Mouse (Mus musculus): ENCODE results near the gene Pcbd1. TPM values are rescaled to one million over a fixed set of nuclear protein-coding genes. Genes with fewer than 3 reads are reported as not detected.

Gene Pcbd1
- polyA plus RNA-seq, 1 experiment from 2014 or later = 31.0 TPM

GRCm38 (mm10) chr10:61124462-61124861, 35.3 kb downstream of the Pcbd1 start:
- Histone ChIP-seq H3K27me3 (ENCODE audit: control insufficient read depth, insufficient read depth, low read length) (no peaks in the 10 kb centered on the region), H3K27ac (ENCODE audit: low read depth, low read length) (no peak overlapping the region), H3K9ac (ENCODE audit: low read length) (no peak overlapping the region), H3K4me2 (no peak overlapping the region), H3K9me3 (ENCODE audit: control insufficient read depth, low read length) (no peaks in the 10 kb centered on the region), H3K4me3 (ENCODE audit: low read depth, low read length) (no peak overlapping the region), H3K36me3 (ENCODE audit: control insufficient read depth, insufficient read depth, low read length) (0 out of 2 replicates have a peak, but pooled peaks cover 2% of the 10 kb centered on the region), H3K4me1 (ENCODE audit: control insufficient read depth, insufficient read depth, low read length) (no peaks in the 10 kb centered on the region)
- DNase-seq (ENCODE audit: low spot score, missing footprints) = no peak
- 96% methylated on average over 2 of the region's 2 CpGs for WGBS
- no peak for ATAC-seq (ENCODE audit: low FRiP score)

GRCm38 (mm10) chr10:61128701-61129365, 39.7 kb downstream of the Pcbd1 start:
- DNase-seq (ENCODE audit: low spot score, missing footprints) = no peak
- H3K27me3 ChIP-seq (ENCODE audit: control insufficient read depth, insufficient read depth, low read length) = no peaks in the 10 kb centered on the region
- WGBS = 92% methylated on average over 1 of the region's 1 CpGs
- H3K27ac ChIP-seq (ENCODE audit: low read depth, low read length) = no peak overlapping the region
- H3K9me3 ChIP-seq (ENCODE audit: control insufficient read depth, low read length) = no peaks in the 10 kb centered on the region
- H3K4me1 ChIP-seq (ENCODE audit: control insufficient read depth, insufficient read depth, low read length) = no peaks in the 10 kb centered on the region
- H3K36me3 ChIP-seq (ENCODE audit: control insufficient read depth, insufficient read depth, low read length) = no peaks in the 10 kb centered on the region
- no peak overlapping the region for H3K4me3 ChIP-seq (ENCODE audit: low read depth, low read length)
- no peak for ATAC-seq (ENCODE audit: low FRiP score)
- no peak overlapping the region for H3K9ac ChIP-seq (ENCODE audit: low read length)
- no peak overlapping the region for H3K4me2 ChIP-seq

- Histone ChIP-seq H3K36me3 (ENCODE audit: control insufficient read depth, insufficient read depth, low read length) (no peaks in the 10 kb centered on the region), H3K4me3 (ENCODE audit: low read depth, low read length) (no peak overlapping the region), H3K9ac (ENCODE audit: low read length) (no peak overlapping the region), H3K4me2 (no peak overlapping the region), H3K27me3 (ENCODE audit: control insufficient read depth, insufficient read depth, low read length) (no peaks in the 10 kb centered on the region), H3K27ac (ENCODE audit: low read depth, low read length) (no peak overlapping the region), H3K4me1 (ENCODE audit: control insufficient read depth, insufficient read depth, low read length) (no peaks in the 10 kb centered on the region), H3K9me3 (ENCODE audit: control insufficient read depth, low read length) (no peaks in the 10 kb centered on the region)
- WGBS = 85% methylated on average over 3 of the region's 3 CpGs
- ATAC-seq (ENCODE audit: low FRiP score) (no peak), DNase-seq (ENCODE audit: low spot score, missing footprints) (no peak)
Observed at GRCm38 (mm10) chr10:61130959-61131358, 41.8 kb downstream of the Pcbd1 start.

DNA sequence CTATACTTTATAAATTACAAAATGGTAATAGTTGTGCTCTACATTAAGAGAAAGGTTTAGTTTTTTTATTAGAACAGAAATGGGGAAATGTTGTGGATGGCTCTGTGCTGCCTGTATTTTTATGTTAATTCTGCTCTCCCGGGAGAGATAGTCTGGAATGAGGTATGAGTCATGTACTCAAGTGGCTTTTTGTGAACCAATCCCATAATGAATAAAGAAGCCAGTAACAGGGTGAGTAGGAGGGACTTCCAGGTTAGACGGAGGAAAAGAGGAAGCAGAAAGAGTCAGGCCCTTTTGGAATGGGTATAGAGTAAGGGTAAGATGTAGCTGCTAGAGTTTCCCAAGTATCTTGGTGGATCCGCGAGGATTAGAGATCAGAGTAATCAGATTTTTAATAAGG, 44.9 kb downstream of the Pcbd1 start:
- H3K4me1 ChIP-seq (ENCODE audit: control insufficient read depth, insufficient read depth, low read length) = no peaks in the 10 kb centered on the region
- no peak overlapping the region for H3K4me2 ChIP-seq
- no peaks in the 10 kb centered on the region for H3K36me3 ChIP-seq (ENCODE audit: control insufficient read depth, insufficient read depth, low read length)
- H3K27me3 ChIP-seq (ENCODE audit: control insufficient read depth, insufficient read depth, low read length) = no peaks in the 10 kb centered on the region
- no peak overlapping the region for H3K27ac ChIP-seq (ENCODE audit: low read depth, low read length)
- no peak overlapping the region for H3K4me3 ChIP-seq (ENCODE audit: low read depth, low read length)
- ATAC-seq (ENCODE audit: low FRiP score) (no peak), DNase-seq (ENCODE audit: low spot score, missing footprints) (no peak)
- 83% methylated on average over 4 of the region's 4 CpGs for WGBS
- H3K9me3 ChIP-seq (ENCODE audit: control insufficient read depth, low read length) = no peaks in the 10 kb centered on the region
- H3K9ac ChIP-seq (ENCODE audit: low read length) = no peak overlapping the region

DNA sequence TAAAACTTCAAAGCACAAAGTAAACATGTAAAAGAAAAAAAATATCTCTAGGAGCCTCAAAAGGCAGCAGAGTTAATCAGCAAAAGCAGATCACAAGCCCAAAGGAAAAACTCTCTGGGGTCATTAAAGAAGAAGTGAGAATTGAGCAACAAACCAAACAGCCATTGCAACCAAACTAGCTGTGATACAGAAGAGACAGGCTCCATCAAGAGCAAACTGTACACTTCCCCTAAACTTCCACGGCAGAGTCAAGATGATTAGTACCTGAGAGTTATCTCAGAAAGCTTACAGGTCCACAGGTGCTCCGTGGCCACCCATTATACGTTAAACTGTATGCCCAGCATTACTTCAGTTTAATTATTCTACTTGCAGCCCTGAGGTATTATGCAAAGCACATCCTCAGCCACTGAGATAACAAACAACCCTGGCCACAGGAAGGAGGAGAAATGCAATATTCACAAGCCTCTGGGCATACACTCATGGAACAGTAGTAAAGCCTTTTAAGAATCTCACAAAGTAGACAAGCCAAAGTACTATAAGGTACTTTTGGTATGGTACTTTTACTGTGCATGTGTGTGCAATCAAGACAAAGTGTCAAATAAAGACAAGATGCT, 46.2 kb downstream of the Pcbd1 start:
- H3K36me3 ChIP-seq (ENCODE audit: control insufficient read depth, insufficient read depth, low read length) = no peaks in the 10 kb centered on the region
- no peaks in the 10 kb centered on the region for H3K27me3 ChIP-seq (ENCODE audit: control insufficient read depth, insufficient read depth, low read length)
- H3K4me1 ChIP-seq (ENCODE audit: control insufficient read depth, insufficient read depth, low read length) = no peaks in the 10 kb centered on the region
- no peak for DNase-seq (ENCODE audit: low spot score, missing footprints)
- H3K9me3 ChIP-seq (ENCODE audit: control insufficient read depth, low read length) = no peaks in the 10 kb centered on the region
- no peak overlapping the region for H3K9ac ChIP-seq (ENCODE audit: low read length)
- H3K27ac ChIP-seq (ENCODE audit: low read depth, low read length) = no peak overlapping the region
- no peak overlapping the region for H3K4me2 ChIP-seq
- H3K4me3 ChIP-seq (ENCODE audit: low read depth, low read length) = no peak overlapping the region
- 67% methylated on average over 3 of the region's 3 CpGs for WGBS
- ATAC-seq (ENCODE audit: low FRiP score) = no peak

DNA sequence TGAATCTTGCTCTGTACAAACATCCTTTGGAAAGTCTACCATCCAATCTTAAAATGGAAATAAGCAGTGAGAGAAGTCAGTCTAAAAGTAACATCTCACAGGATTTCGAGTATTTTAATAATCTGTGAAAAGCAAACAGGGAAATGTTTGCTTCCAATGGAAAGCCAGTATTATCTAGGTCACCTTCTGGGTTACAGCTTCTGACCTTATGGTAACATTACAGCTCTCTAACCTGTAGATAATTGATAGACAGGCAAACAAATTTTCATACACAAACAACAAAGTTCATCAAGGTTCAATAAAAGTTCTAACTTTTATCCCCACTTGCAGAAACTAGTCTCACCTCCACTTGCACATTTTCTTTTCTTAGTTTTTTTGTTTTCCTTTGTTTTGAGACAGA, 48.4 kb downstream of the Pcbd1 start:
- WGBS = 85% methylated on average over 1 of the region's 1 CpGs
- no peak overlapping the region for H3K9ac ChIP-seq (ENCODE audit: low read length)
- no peaks in the 10 kb centered on the region for H3K4me1 ChIP-seq (ENCODE audit: control insufficient read depth, insufficient read depth, low read length)
- no peak for DNase-seq (ENCODE audit: low spot score, missing footprints)
- no peaks in the 10 kb centered on the region for H3K36me3 ChIP-seq (ENCODE audit: control insufficient read depth, insufficient read depth, low read length)
- H3K4me2 ChIP-seq = no peak overlapping the region
- no peak overlapping the region for H3K27ac ChIP-seq (ENCODE audit: low read depth, low read length)
- H3K4me3 ChIP-seq (ENCODE audit: low read depth, low read length) = no peak overlapping the region
- ATAC-seq (ENCODE audit: low FRiP score) = no peak
- no peaks in the 10 kb centered on the region for H3K27me3 ChIP-seq (ENCODE audit: control insufficient read depth, insufficient read depth, low read length)
- no peaks in the 10 kb centered on the region for H3K9me3 ChIP-seq (ENCODE audit: control insufficient read depth, low read length)

DNA sequence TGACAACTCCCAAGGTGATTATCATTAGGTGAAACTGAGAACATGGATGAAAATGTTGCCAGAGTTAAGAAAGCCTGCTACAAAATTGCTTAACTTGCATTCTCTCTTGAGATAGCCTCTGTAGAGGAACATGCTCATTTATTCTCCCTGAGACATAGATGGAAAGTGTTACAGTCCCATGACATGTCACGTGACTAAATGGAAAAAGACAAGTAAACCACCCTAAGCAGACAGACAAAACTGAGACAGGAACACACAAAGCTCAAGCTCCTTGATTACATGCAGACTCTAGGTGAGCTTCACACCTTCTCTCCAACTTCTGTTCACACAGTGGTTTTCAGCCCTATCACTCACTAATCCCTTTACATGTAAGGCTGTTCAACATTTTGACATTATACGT, 54.2 kb downstream of the Pcbd1 start:
- DNase-seq (ENCODE audit: low spot score, missing footprints) = no peak

More for the DNA sequence above, 54.2 kb downstream of the Pcbd1 start:
- Histone ChIP-seq H3K9ac (ENCODE audit: low read length) (no peak overlapping the region), H3K9me3 (ENCODE audit: control insufficient read depth, low read length) (no peaks in the 10 kb centered on the region), H3K27me3 (ENCODE audit: control insufficient read depth, insufficient read depth, low read length) (no peaks in the 10 kb centered on the region), H3K4me3 (ENCODE audit: low read depth, low read length) (no peak overlapping the region), H3K4me1 (ENCODE audit: control insufficient read depth, insufficient read depth, low read length) (peaks cover 5% of the 10 kb centered on the region), H3K36me3 (ENCODE audit: control insufficient read depth, insufficient read depth, low read length) (no peaks in the 10 kb centered on the region), H3K4me2 (no peak overlapping the region), H3K27ac (ENCODE audit: low read depth, low read length) (no peak overlapping the region)
- no peak for ATAC-seq (ENCODE audit: low FRiP score)
- 94% methylated on average over 2 of the region's 2 CpGs for WGBS

Small RNA genes within 50 kb of the gene (microRNA-seq; reads per million reads assigned to microRNA genes)
- gene Gm44308 = not detected

Other genes with a start within 250 kb of the Pcbd1 start
- 78.0 and 80.7 TPM in 2 replicates for gene Sgpl1, start 58.4 kb downstream of the Pcbd1 start, polyA plus RNA-seq (2014; fragmentation: Nextera tagmentation; extraction: Ambion mirVana)
- gene Tbata, start 82.6 kb downstream of the Pcbd1 start, polyA plus RNA-seq (2014; fragmentation: Nextera tagmentation; extraction: Ambion mirVana) = not detected in 2 replicates
- gene Adamts14, start 184.1 kb downstream of the Pcbd1 start, polyA plus RNA-seq (2014; fragmentation: Nextera tagmentation; extraction: Ambion mirVana) = 0.21 and 0.31 TPM in 2 replicates
- gene Prf1, start 208.5 kb downstream of the Pcbd1 start, polyA plus RNA-seq (2014; fragmentation: Nextera tagmentation; extraction: Ambion mirVana) = 0.07 TPM in 1 of 2 replicates, not detected in the other

Data from midbrain, embryonic 11.5 days (tissue).